29 mouse cellular contexts compared by ENCODE assay signal in genomic region chr17:57237181-57237580, GRCm38 (mm10). TPM values are rescaled to one million over a fixed set of nuclear protein-coding genes. Genes with fewer than 3 reads are reported as not detected.
A peak's percentile ranks its signal among the peaks of the same experiment; 100 is the strongest.
DNase-seq lines count a peak whose midpoint lies in the region; ATAC-seq and TF ChIP-seq lines count a peak whose summit lies in the region.
"Had no signal": no experiment of that assay in that cellular context is flagged by ENCODE, and none has a peak within 500 bp of the region (broad histone marks: within the 10 kb centered on the region; RNA-seq: fewer than 3 reads in every experiment).

No protein-coding gene starts in this region.

- no peaks in the 10 kb centered on the region for H3K4me1 ChIP-seq in hindbrain, embryonic 15.5 days (replicated peaks)
- H3K4me1 ChIP-seq in hindbrain, embryonic 13.5 days (replicated peaks), result 0 out of 2 replicates have a peak, but pooled peaks cover 4% of the 10 kb centered on the region
- no peaks in the 10 kb centered on the region for H3K4me1 ChIP-seq in midbrain, embryonic 14.5 days (ENCODE audit: control insufficient read depth, insufficient read depth, low read length)
- H3K4me1 ChIP-seq in midbrain, embryonic 11.5 days (ENCODE audit: control insufficient read depth, insufficient read depth, low read length), result no peaks in the 10 kb centered on the region
- H3K4me1 ChIP-seq: embryonic facial prominence, embryonic 15.5 days; forebrain, embryonic 13.5 days; heart, embryonic 13.5 days; stomach, embryonic 15.5 days had no signal

- no peak overlapping the region for H3K9ac ChIP-seq in hindbrain, embryonic 15.5 days
- H3K9ac ChIP-seq in hindbrain, embryonic 13.5 days, result no peak overlapping the region
- no peak overlapping the region for H3K9ac ChIP-seq in midbrain, embryonic 14.5 days (replicated peaks; ENCODE audit: low read length)
- no peak overlapping the region for H3K9ac ChIP-seq in midbrain, embryonic 11.5 days (ENCODE audit: low read length)
- H3K9ac ChIP-seq: embryonic facial prominence, embryonic 15.5 days; forebrain, embryonic 13.5 days; heart, embryonic 13.5 days; kidney, embryonic 15.5 days; liver, embryonic 13.5 days; stomach, embryonic 15.5 days had no signal

- no peaks in the 10 kb centered on the region for H3K27me3 ChIP-seq in hindbrain, embryonic 15.5 days
- H3K27me3 ChIP-seq in hindbrain, embryonic 13.5 days, result no peaks in the 10 kb centered on the region
- no peaks in the 10 kb centered on the region for H3K27me3 ChIP-seq in midbrain, embryonic 14.5 days (ENCODE audit: control insufficient read depth, insufficient read depth, low read length)
- no peaks in the 10 kb centered on the region for H3K27me3 ChIP-seq in midbrain, embryonic 11.5 days (ENCODE audit: control insufficient read depth, insufficient read depth, low read length)
- H3K27me3 ChIP-seq: embryonic facial prominence, embryonic 15.5 days; forebrain, embryonic 13.5 days; heart, embryonic 13.5 days; kidney, embryonic 15.5 days; liver, embryonic 13.5 days; Patski; stomach, embryonic 15.5 days had no signal

- 95% methylated on average over 9 of the region's 9 CpGs for WGBS in hindbrain, embryonic 15.5 days
- 94% methylated on average over 9 of the region's 9 CpGs for WGBS in hindbrain, embryonic 13.5 days
- WGBS in midbrain, embryonic 14.5 days, result 93% methylated on average over 9 of the region's 9 CpGs
- WGBS in midbrain, embryonic 11.5 days, result 97% methylated on average over 9 of the region's 9 CpGs

- H3K27ac ChIP-seq in gastrocnemius, adult 2 months, result no peak overlapping the region
- no peak overlapping the region for H3K27ac ChIP-seq in hindbrain, embryonic 15.5 days (replicated peaks)
- no peak overlapping the region for H3K27ac ChIP-seq in hindbrain, embryonic 13.5 days
- no peak overlapping the region for H3K27ac ChIP-seq in midbrain, embryonic 14.5 days (replicated peaks; ENCODE audit: low read depth, low read length)
- H3K27ac ChIP-seq in midbrain, embryonic 11.5 days (ENCODE audit: low read depth, low read length), result no peak overlapping the region
- H3K27ac ChIP-seq: embryonic facial prominence, embryonic 10.5 days; embryonic facial prominence, embryonic 15.5 days; forebrain, embryonic 13.5 days; heart, adult 2 months; heart, embryonic 13.5 days; kidney, embryonic 15.5 days; left cerebral cortex, adult 2 months; liver, embryonic 13.5 days; stomach, embryonic 15.5 days had no signal

- no peak for TF ChIP-seq CTCF in gastrocnemius, adult 2 months (IDR thresholded peaks at IDR 0.05)

- H3K4me2 ChIP-seq in hindbrain, embryonic 15.5 days, result no peak overlapping the region
- no peak overlapping the region for H3K4me2 ChIP-seq in hindbrain, embryonic 13.5 days
- H3K4me2 ChIP-seq in midbrain, embryonic 14.5 days (ENCODE audit: low read length), result no peak overlapping the region
- no peak overlapping the region for H3K4me2 ChIP-seq in midbrain, embryonic 11.5 days
- H3K4me2 ChIP-seq: embryonic facial prominence, embryonic 15.5 days; forebrain, embryonic 13.5 days; heart, embryonic 13.5 days; kidney, embryonic 15.5 days; liver, embryonic 13.5 days; stomach, embryonic 15.5 days had no signal

- H3K9me3 ChIP-seq in hindbrain, embryonic 15.5 days, result no peaks in the 10 kb centered on the region
- no peaks in the 10 kb centered on the region for H3K9me3 ChIP-seq in hindbrain, embryonic 13.5 days
- H3K9me3 ChIP-seq in midbrain, embryonic 14.5 days (ENCODE audit: control insufficient read depth, low read length), result no peaks in the 10 kb centered on the region
- no peaks in the 10 kb centered on the region for H3K9me3 ChIP-seq in midbrain, embryonic 11.5 days (ENCODE audit: control insufficient read depth, low read length)
- H3K9me3 ChIP-seq: embryonic facial prominence, embryonic 15.5 days; forebrain, embryonic 13.5 days; heart, embryonic 13.5 days; liver, embryonic 13.5 days; stomach, embryonic 15.5 days had no signal

- H3K4me3 ChIP-seq in gastrocnemius, adult 2 months, result no peak overlapping the region
- no peak overlapping the region for H3K4me3 ChIP-seq in hindbrain, embryonic 15.5 days
- no peak overlapping the region for H3K4me3 ChIP-seq in hindbrain, embryonic 13.5 days
- no peak overlapping the region for H3K4me3 ChIP-seq in midbrain, embryonic 14.5 days (replicated peaks; ENCODE audit: low read depth, low read length)
- no peak overlapping the region for H3K4me3 ChIP-seq in midbrain, embryonic 11.5 days (ENCODE audit: low read depth, low read length)
- H3K4me3 ChIP-seq: embryonic facial prominence, embryonic 10.5 days; embryonic facial prominence, embryonic 15.5 days; forebrain, embryonic 13.5 days; heart, adult 2 months; heart, embryonic 13.5 days; kidney, embryonic 15.5 days; left cerebral cortex, adult 2 months; liver, embryonic 13.5 days; megakaryocyte, embryonic 14.5 days; stomach, embryonic 15.5 days had no signal

- peaks cover 15% of the 10 kb centered on the region for H3K36me3 ChIP-seq in hindbrain, embryonic 15.5 days
- peaks cover 51% of the 10 kb centered on the region for H3K36me3 ChIP-seq in hindbrain, embryonic 13.5 days
- H3K36me3 ChIP-seq in midbrain, embryonic 14.5 days (ENCODE audit: control insufficient read depth, insufficient read depth, low read length), result peaks cover 42% of the 10 kb centered on the region
- no peaks in the 10 kb centered on the region; the same call in 1 of the 2 replicates for H3K36me3 ChIP-seq in midbrain, embryonic 11.5 days (ENCODE audit: control insufficient read depth, insufficient read depth, low read length)

- DNase-seq in gastrocnemius, adult 2 months, result peak; percentile 15
- no peak for DNase-seq in gastrocnemius, postnatal 25 days
- no peak for DNase-seq in midbrain, embryonic 14.5 days
- DNase-seq in midbrain, embryonic 11.5 days (ENCODE audit: low spot score, missing footprints), result no peak
- DNase-seq in urinary bladder, postnatal 4 days (ENCODE audit: low spot score in 2 of 2), result no peak
- DNase-seq: adrenal gland, postnatal 10 days; cerebellum, adult 8-10 months; heart, adult 2 months; heart, postnatal 36 days; kidney, adult 18-20 months; liver, embryonic 13.5 days; lung, adult 18-20 months; right cerebral cortex, postnatal 25 days had no signal

- ATAC-seq in hindbrain, embryonic 15.5 days (ENCODE audit: low FRiP score, low read depth), result 0 out of 2 replicates have a peak, but pooled peaks have one; percentile 28
- ATAC-seq in hindbrain, embryonic 13.5 days (ENCODE audit: low FRiP score), result no peak
- ATAC-seq in midbrain, embryonic 14.5 days (ENCODE audit: low FRiP score, low TSS enrichment), result 0 out of 2 replicates have a peak, but pooled peaks have one; percentile 22
- ATAC-seq in midbrain, embryonic 11.5 days (ENCODE audit: low FRiP score), result no peak
- ATAC-seq: forebrain, embryonic 13.5 days; lung, postnatal 0 days; Patski had no signal

- intact Hi-C loops in gastrocnemius, adult 2 months (cut with DNase I), result no loop called here

RNA-seq across cellular contexts. Expression of gene C3, which starts 9.2 kb away (rescaled TPM):
- total RNA-seq in gastrocnemius, adult 2 months (2021), result 10 to 100 TPM; 10.3 to 24.5 TPM
- 10 to 100 TPM in 1 of 2 experiments, 1 to 10 TPM in 1; 2.5 to 26.2 TPM for total RNA-seq in gastrocnemius, postnatal 25 days (2021)
- 1.2 and 1.9 TPM in 2 replicates for polyA plus RNA-seq in hindbrain, embryonic 15.5 days (2015; fragmentation: Nextera tagmentation; extraction: Ambion mirVana)
- 1.3 TPM in 2 replicates for polyA plus RNA-seq in hindbrain, embryonic 13.5 days (2015; fragmentation: Nextera tagmentation; extraction: Ambion mirVana)
- 2.0 and 2.6 TPM in 2 replicates for polyA plus RNA-seq in midbrain, embryonic 14.5 days (2014; fragmentation: Nextera tagmentation; extraction: Ambion mirVana)
- 0.19 and 0.68 TPM in 2 replicates for polyA plus RNA-seq in midbrain, embryonic 11.5 days (2014; fragmentation: Nextera tagmentation; extraction: Ambion mirVana)

RNA-seq across cellular contexts. Expression of gene Gpr108, which starts 11.1 kb away (rescaled TPM):
- total RNA-seq in gastrocnemius, adult 2 months (2021), result 10 to 100 TPM; 24.0 to 24.4 TPM
- total RNA-seq in gastrocnemius, postnatal 25 days (2021), result 10 to 100 TPM; 20.7 to 22.7 TPM
- polyA plus RNA-seq in hindbrain, embryonic 15.5 days (2015; fragmentation: Nextera tagmentation; extraction: Ambion mirVana), result 22.3 and 24.0 TPM in 2 replicates
- 22.4 and 23.8 TPM in 2 replicates for polyA plus RNA-seq in hindbrain, embryonic 13.5 days (2015; fragmentation: Nextera tagmentation; extraction: Ambion mirVana)
- polyA plus RNA-seq in midbrain, embryonic 14.5 days (2014; fragmentation: Nextera tagmentation; extraction: Ambion mirVana), result 19.6 and 20.9 TPM in 2 replicates
- polyA plus RNA-seq in midbrain, embryonic 11.5 days (2014; fragmentation: Nextera tagmentation; extraction: Ambion mirVana), result 19.7 and 24.5 TPM in 2 replicates

RNA-seq across cellular contexts. Expression of gene Trip10, which starts 12.1 kb away (rescaled TPM):
- total RNA-seq in gastrocnemius, adult 2 months (2021), result 100 to 1,000 TPM; 170 to 176 TPM
- 100 to 1,000 TPM; 132 to 134 TPM for total RNA-seq in gastrocnemius, postnatal 25 days (2021)
- 10.4 and 11.6 TPM in 2 replicates for polyA plus RNA-seq in hindbrain, embryonic 15.5 days (2015; fragmentation: Nextera tagmentation; extraction: Ambion mirVana)
- 12.5 and 14.6 TPM in 2 replicates for polyA plus RNA-seq in hindbrain, embryonic 13.5 days (2015; fragmentation: Nextera tagmentation; extraction: Ambion mirVana)
- 5.7 and 7.2 TPM in 2 replicates for polyA plus RNA-seq in midbrain, embryonic 14.5 days (2014; fragmentation: Nextera tagmentation; extraction: Ambion mirVana)
- 21.2 and 23.6 TPM in 2 replicates for polyA plus RNA-seq in midbrain, embryonic 11.5 days (2014; fragmentation: Nextera tagmentation; extraction: Ambion mirVana)

RNA-seq across cellular contexts. Expression of gene Vav1, which starts 41.7 kb away (rescaled TPM):
- under 1 TPM; 0.46 to 0.56 TPM for total RNA-seq in gastrocnemius, adult 2 months (2021)
- total RNA-seq in gastrocnemius, postnatal 25 days (2021), result under 1 TPM; 0.33 to 0.56 TPM
- 1.7 and 1.8 TPM in 2 replicates for polyA plus RNA-seq in hindbrain, embryonic 15.5 days (2015; fragmentation: Nextera tagmentation; extraction: Ambion mirVana)
- polyA plus RNA-seq in hindbrain, embryonic 13.5 days (2015; fragmentation: Nextera tagmentation; extraction: Ambion mirVana), result 1.8 and 2.2 TPM in 2 replicates
- polyA plus RNA-seq in midbrain, embryonic 14.5 days (2014; fragmentation: Nextera tagmentation; extraction: Ambion mirVana), result 0.51 and 1.6 TPM in 2 replicates
- 1.8 and 2.3 TPM in 2 replicates for polyA plus RNA-seq in midbrain, embryonic 11.5 days (2014; fragmentation: Nextera tagmentation; extraction: Ambion mirVana)
- polyA plus RNA-seq: Patski had no signal

RNA-seq across cellular contexts. Expression of gene Tnfsf14, which starts 43.2 kb away (rescaled TPM):
- not detected for total RNA-seq in gastrocnemius, adult 2 months (2021)
- total RNA-seq in gastrocnemius, postnatal 25 days (2021), result not detected
- polyA plus RNA-seq in hindbrain, embryonic 15.5 days (2015; fragmentation: Nextera tagmentation; extraction: Ambion mirVana), result 0.08 TPM in 1 of 2 replicates, not detected in the other
- polyA plus RNA-seq in hindbrain, embryonic 13.5 days (2015; fragmentation: Nextera tagmentation; extraction: Ambion mirVana), result 0.09 and 0.14 TPM in 2 replicates
- not detected in 2 replicates for polyA plus RNA-seq in midbrain, embryonic 14.5 days (2014; fragmentation: Nextera tagmentation; extraction: Ambion mirVana)
- 0.07 and 0.11 TPM in 2 replicates for polyA plus RNA-seq in midbrain, embryonic 11.5 days (2014; fragmentation: Nextera tagmentation; extraction: Ambion mirVana)
- total RNA-seq: heart, postnatal 36 days; layer of hippocampus, adult 18-20 months; layer of hippocampus, postnatal 10 days; left cerebral cortex, adult 2 months; left cerebral cortex, postnatal 25 days; MEL had no signal
- polyA plus RNA-seq: embryonic facial prominence, embryonic 10.5 days; forebrain, embryonic 13.5 days; Patski had no signal

Comparison
In these comparisons a context has a peak if more than half of its experiments do, and no peak if none do; other contexts are left out.
1. ATAC-seq: peak in hindbrain, embryonic 15.5 days (single experiment) and midbrain, embryonic 14.5 days (single experiment); none in hindbrain, embryonic 13.5 days (single experiment) and midbrain, embryonic 11.5 days (single experiment).